Mouse (Mus musculus) midbrain, embryonic 16.5 days (tissue): ENCODE results near the gene Snx7. TPM values are rescaled to one million over a fixed set of nuclear protein-coding genes. Genes with fewer than 3 reads are reported as not detected.

Experiments
- ATAC-seq: fragments of 200-750 bp; cut with Nextera tagmentation; 2 replicates; pipeline ENCODE4 v1.8.0; 2017; ENCODE audit warnings: moderate TSS enrichment
- H3K27ac ChIP-seq: fragments of 300-500 bp; sonication (generic); 2 replicates; pipeline ENCODE4 v1.5.1; 2014; ENCODE audit warnings: mild to moderate bottlenecking, low read length, mixed read lengths
- H3K27me3 ChIP-seq: fragments of 300-500 bp; sonication (generic); 2 replicates; pipeline ENCODE4 v1.6.1; 2014; ENCODE audit warnings: low read depth, low read length, mixed read lengths; ENCODE audit not compliant: control insufficient read depth, insufficient read depth
- H3K36me3 ChIP-seq: fragments of 300-500 bp; sonication (generic); 2 replicates; pipeline ENCODE4 v1.6.1; 2014; ENCODE audit warnings: mild to moderate bottlenecking, low read length, moderate library complexity, mixed read lengths; ENCODE audit not compliant: control insufficient read depth, insufficient read depth
- H3K4me1 ChIP-seq: fragments of 300-500 bp; sonication (generic); 2 replicates; pipeline ENCODE4 v1.6.1; 2014; ENCODE audit warnings: mild to moderate bottlenecking, low read length, mixed read lengths; ENCODE audit not compliant: control insufficient read depth, insufficient read depth
- H3K4me2 ChIP-seq: fragments of 300-500 bp; sonication (generic); 2 replicates; pipeline ENCODE4 v1.6.1; 2014; ENCODE audit warnings: mild to moderate bottlenecking, low read length, mixed read lengths
- H3K4me3 ChIP-seq: fragments of 300-500 bp; sonication (generic); 2 replicates; pipeline ENCODE4 v1.5.1; 2014; ENCODE audit warnings: low read depth, mild to moderate bottlenecking, low read length, moderate library complexity, mixed read lengths
- H3K9ac ChIP-seq: fragments of 300-500 bp; sonication (generic); 2 replicates; pipeline ENCODE4 v1.6.1; 2014; ENCODE audit warnings: low read depth, low read length, mixed read lengths
- H3K9me3 ChIP-seq: fragments of 300-500 bp; sonication (generic); replicated peaks from 2 replicates; pipeline ENCODE4 v1.6.1; 2014; ENCODE audit warnings: mild to moderate bottlenecking, low read length, mixed read lengths; ENCODE audit not compliant: control insufficient read depth, poor library complexity, severe bottlenecking
- WGBS: fragments of 180-500 bp; shearing (Covaris S2); extraction: QIAGEN DNeasy Blood & Tissue Kit; methylation state at CpG from one replicate; pipeline ENCODE4 v1.1.7; 2014; 5-methylcytosine and 5-hydroxymethylcytosine counted together
- polyA plus RNA-seq: library from polyadenylated mRNA; unstranded; fragments of >200 nt; fragmentation: Nextera tagmentation; extraction: Ambion mirVana; gene quantifications from 2 replicates; pipeline ENCODE4 v1.2.1, GENCODE M21; 2015

The Snx7 gene
- polyA plus RNA-seq, 1 experiment from 2014 or later: 10.2 TPM

GRCm38 (mm10) chr3:117791951-117792350 is 76.8 kb downstream of the Snx7 start:
- Histone ChIP-seq H3K27me3 (no peaks in the 10 kb centered on the region), H3K36me3 (no peaks in the 10 kb centered on the region), H3K9me3 (no peaks in the 10 kb centered on the region), H3K4me1 (peaks cover 4% of the 10 kb centered on the region), H3K9ac (no peak overlapping the region), H3K27ac (no peak overlapping the region), H3K4me2 (no peak overlapping the region), H3K4me3 (no peak overlapping the region)
- WGBS: 74% methylated on average over 4 of the region's 4 CpGs
- ATAC-seq: no peak

GRCm38 (mm10) chr3:117791273-117791672 is 77.5 kb downstream of the Snx7 start:
- Histone ChIP-seq H3K9ac (no peak overlapping the region), H3K27ac (no peak overlapping the region), H3K4me1 (peaks cover 4% of the 10 kb centered on the region), H3K4me2 (no peak overlapping the region), H3K36me3 (no peaks in the 10 kb centered on the region), H3K27me3 (no peaks in the 10 kb centered on the region), H3K4me3 (no peak overlapping the region), H3K9me3 (no peaks in the 10 kb centered on the region)
- 74% methylated on average over 2 of the region's 2 CpGs for WGBS
- no peak for ATAC-seq

GRCm38 (mm10) chr3:117788800-117789693 is 79.7 kb downstream of the Snx7 start:
- no peak overlapping the region for H3K9ac ChIP-seq
- no peaks in the 10 kb centered on the region for H3K9me3 ChIP-seq
- 55% methylated on average over 14 of the region's 14 CpGs for WGBS
- H3K27ac ChIP-seq: no peak overlapping the region
- H3K27me3 ChIP-seq: no peaks in the 10 kb centered on the region
- no peak overlapping the region for H3K4me3 ChIP-seq
- H3K4me1 ChIP-seq: peaks cover 4% of the 10 kb centered on the region
- peak; percentile 83 for ATAC-seq
- no peaks in the 10 kb centered on the region for H3K36me3 ChIP-seq
- H3K4me2 ChIP-seq: no peak overlapping the region

- H3K27ac ChIP-seq: no peak overlapping the region
- H3K4me2 ChIP-seq: no peak overlapping the region
- peaks cover 4% of the 10 kb centered on the region for H3K4me1 ChIP-seq
- no peak for ATAC-seq
- H3K9me3 ChIP-seq: no peaks in the 10 kb centered on the region
- no peak overlapping the region for H3K9ac ChIP-seq
- no peaks in the 10 kb centered on the region for H3K36me3 ChIP-seq
- WGBS: 33% methylated on average over 6 of the region's 6 CpGs
- no peak overlapping the region for H3K4me3 ChIP-seq
- H3K27me3 ChIP-seq: no peaks in the 10 kb centered on the region
Measured at GRCm38 (mm10) chr3:117787247-117787646, 81.5 kb downstream of the Snx7 start.

GRCm38 (mm10) chr3:117752151-117752757 is 116.5 kb downstream of the Snx7 start:
- no peak overlapping the region for H3K4me3 ChIP-seq
- WGBS: 71% methylated on average over 5 of the region's 5 CpGs
- H3K27ac ChIP-seq: no peak overlapping the region
- peaks cover 2% of the 10 kb centered on the region; the same call in 1 of the 2 replicates for H3K4me1 ChIP-seq
- H3K9me3 ChIP-seq: no peaks in the 10 kb centered on the region
- no peak overlapping the region for H3K9ac ChIP-seq
- H3K36me3 ChIP-seq: no peaks in the 10 kb centered on the region
- no peak overlapping the region for H3K4me2 ChIP-seq
- ATAC-seq: 0 out of 2 replicates have a peak, but pooled peaks have one; percentile 39
- H3K27me3 ChIP-seq: no peaks in the 10 kb centered on the region

- no peak for ATAC-seq
- H3K27ac ChIP-seq: no peak overlapping the region
- no peaks in the 10 kb centered on the region for H3K27me3 ChIP-seq
- peaks cover 2% of the 10 kb centered on the region; the same call in 1 of the 2 replicates for H3K4me1 ChIP-seq
- no peaks in the 10 kb centered on the region for H3K9me3 ChIP-seq
- 55% methylated on average over 2 of the region's 2 CpGs for WGBS
- H3K4me2 ChIP-seq: no peak overlapping the region
- H3K9ac ChIP-seq: no peak overlapping the region
- no peaks in the 10 kb centered on the region for H3K36me3 ChIP-seq
- H3K4me3 ChIP-seq: no peak overlapping the region
Measured at GRCm38 (mm10) chr3:117751665-117752064, 117.1 kb downstream of the Snx7 start.

- no peak overlapping the region for H3K4me2 ChIP-seq
- no peaks in the 10 kb centered on the region for H3K9me3 ChIP-seq
- no peaks in the 10 kb centered on the region for H3K27me3 ChIP-seq
- H3K9ac ChIP-seq: no peak overlapping the region
- no peak for ATAC-seq
- H3K4me3 ChIP-seq: no peak overlapping the region
- peaks cover 2% of the 10 kb centered on the region; the same call in 1 of the 2 replicates for H3K4me1 ChIP-seq
- WGBS: 77% methylated on average over 3 of the region's 3 CpGs
- no peaks in the 10 kb centered on the region for H3K36me3 ChIP-seq
- H3K27ac ChIP-seq: no peak overlapping the region
Measured at GRCm38 (mm10) chr3:117749256-117749655, 119.5 kb downstream of the Snx7 start.

- 65% methylated on average over 5 of the region's 5 CpGs for WGBS
- Histone ChIP-seq H3K9me3 (no peaks in the 10 kb centered on the region), H3K36me3 (no peaks in the 10 kb centered on the region), H3K9ac (no peak overlapping the region), H3K4me1 (no peaks in the 10 kb centered on the region), H3K4me3 (no peak overlapping the region), H3K27ac (no peak overlapping the region), H3K4me2 (no peak overlapping the region), H3K27me3 (no peaks in the 10 kb centered on the region)
- no peak for ATAC-seq
Measured at GRCm38 (mm10) chr3:117739760-117740159, 129.0 kb downstream of the Snx7 start.

GRCm38 (mm10) chr3:117732661-117733060 is 136.1 kb downstream of the Snx7 start:
- no peak overlapping the region for H3K4me3 ChIP-seq
- H3K36me3 ChIP-seq: no peaks in the 10 kb centered on the region
- H3K27me3 ChIP-seq: no peaks in the 10 kb centered on the region
- H3K27ac ChIP-seq: no peak overlapping the region
- no peak overlapping the region for H3K9ac ChIP-seq
- H3K4me1 ChIP-seq: peaks cover 7% of the 10 kb centered on the region; the same call in 1 of the 2 replicates
- H3K9me3 ChIP-seq: no peaks in the 10 kb centered on the region
- no peak overlapping the region for H3K4me2 ChIP-seq
- WGBS: 48% methylated on average over 4 of the region's 4 CpGs
- ATAC-seq: no peak
